Comparison of ENCODE assay signal across 23 mouse cellular contexts in the genomic region with DNA sequence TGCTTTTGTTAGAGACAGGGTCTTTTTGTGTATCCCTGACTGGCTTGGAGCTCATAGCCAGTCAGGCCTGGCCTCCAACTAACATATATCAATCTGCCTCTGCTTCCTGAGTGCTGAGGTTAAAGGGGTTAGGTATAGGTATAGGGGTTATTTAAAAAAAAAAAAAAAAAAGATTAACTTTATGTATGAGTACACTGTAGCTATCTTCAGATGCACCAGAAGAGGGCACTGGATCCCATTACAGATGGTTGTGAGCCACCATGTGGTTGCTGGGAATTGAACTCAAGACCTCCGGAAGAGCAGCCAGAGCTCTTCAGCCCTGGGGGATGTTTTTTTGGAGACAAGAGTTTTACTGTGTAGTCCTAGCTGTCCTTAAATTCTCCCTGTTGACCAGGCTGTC.
"Had no signal": no experiment of that assay in that cellular context is flagged by ENCODE, and none has a peak within 500 bp of the region (broad histone marks: within the 10 kb centered on the region; RNA-seq: fewer than 3 reads in every experiment).

No protein-coding gene starts in this region.

- H3K9ac ChIP-seq: heart, embryonic 12.5 days; hindbrain, embryonic 12.5 days; hindbrain, embryonic 15.5 days; kidney, embryonic 15.5 days; limb, embryonic 13.5 days; limb, embryonic 15.5 days; liver, embryonic 13.5 days had no signal

- H3K9me3 ChIP-seq: heart, embryonic 10.5 days; heart, embryonic 12.5 days; hindbrain, embryonic 10.5 days; hindbrain, embryonic 12.5 days; hindbrain, embryonic 15.5 days; kidney, embryonic 15.5 days; limb, embryonic 13.5 days; limb, embryonic 15.5 days; liver, embryonic 13.5 days had no signal

- H3K4me3 ChIP-seq: heart, embryonic 10.5 days; heart, embryonic 12.5 days; hindbrain, embryonic 10.5 days; hindbrain, embryonic 12.5 days; hindbrain, embryonic 15.5 days; kidney, embryonic 15.5 days; limb, embryonic 13.5 days; limb, embryonic 15.5 days; liver, embryonic 13.5 days had no signal

- H3K27me3 ChIP-seq: heart, embryonic 12.5 days; hindbrain, embryonic 12.5 days; hindbrain, embryonic 15.5 days; kidney, embryonic 15.5 days; limb, embryonic 13.5 days; limb, embryonic 15.5 days; liver, embryonic 13.5 days had no signal

- ATAC-seq: hindbrain, postnatal 0 days had no signal

- H3K4me1 ChIP-seq: heart, embryonic 10.5 days; heart, embryonic 12.5 days; hindbrain, embryonic 10.5 days; hindbrain, embryonic 12.5 days; hindbrain, embryonic 15.5 days; limb, embryonic 13.5 days; limb, embryonic 15.5 days had no signal

- DNase-seq: gastrocnemius, postnatal 14 days; heart, adult 18-20 months; heart, postnatal 10 days; heart, postnatal 4 days; kidney, adult 11 months; kidney, adult 2 months; kidney, adult 9 months; kidney, postnatal 14 days; kidney, postnatal 36 days; layer of hippocampus, postnatal 36 days; left cerebral cortex, postnatal 4 days; liver, embryonic 13.5 days had no signal

- H3K27ac ChIP-seq: heart, embryonic 10.5 days; hindbrain, embryonic 10.5 days; hindbrain, embryonic 12.5 days; hindbrain, embryonic 15.5 days; hindbrain, postnatal 0 days; kidney, embryonic 15.5 days; kidney, postnatal 0 days; limb, embryonic 13.5 days; limb, embryonic 15.5 days; liver, embryonic 13.5 days had no signal

- H3K4me2 ChIP-seq: heart, embryonic 12.5 days; hindbrain, embryonic 12.5 days; hindbrain, embryonic 15.5 days; kidney, embryonic 15.5 days; limb, embryonic 13.5 days; limb, embryonic 15.5 days; liver, embryonic 11.5 days; liver, embryonic 13.5 days had no signal

- H3K36me3 ChIP-seq: heart, embryonic 10.5 days; heart, embryonic 12.5 days; hindbrain, embryonic 10.5 days; hindbrain, embryonic 12.5 days; hindbrain, embryonic 15.5 days; kidney, embryonic 15.5 days; limb, embryonic 13.5 days; limb, embryonic 15.5 days; liver, embryonic 13.5 days had no signal
